Mouse (Mus musculus) limb, embryonic 11.5 days (tissue): ENCODE results near the gene Zswim2. TPM values are rescaled to one million over a fixed set of nuclear protein-coding genes. Genes with fewer than 3 reads are reported as not detected.
"Not testable (repeated sequence)": the region's sequence is repeated elsewhere in the genome, so short reads cannot be mapped to it uniquely, and the experiment has no call there.

Source experiments
- ATAC-seq: fragments of 200-750 bp; cut with Nextera tagmentation; 2 replicates; pipeline ENCODE4 v1.8.0; 2017; ENCODE audit warnings: low read depth; ENCODE audit not compliant: insufficient number of reproducible peaks, low FRiP score, low TSS enrichment
- DNase-seq: peaks from one replicate; pipeline ENCODE4 v3.0.0-alpha.2; 2015; ENCODE audit warnings: low spot score
- H3K27ac ChIP-seq: fragments of 300-500 bp; sonication (generic); replicated peaks from 2 replicates; pipeline ENCODE4 v1.5.1; 2014; ENCODE audit warnings: low read depth, mild to moderate bottlenecking, low read length
- H3K27me3 ChIP-seq: fragments of 300-500 bp; sonication (generic); 2 replicates; pipeline ENCODE4 v1.6.1; 2014; ENCODE audit warnings: mild to moderate bottlenecking, low read length, mixed read lengths; ENCODE audit not compliant: control insufficient read depth, insufficient read depth
- H3K36me3 ChIP-seq: fragments of 300-500 bp; sonication (generic); 2 replicates; pipeline ENCODE4 v1.6.1; 2014; ENCODE audit warnings: mild to moderate bottlenecking, low read length, moderate library complexity, mixed read lengths; ENCODE audit not compliant: control insufficient read depth, insufficient read depth
- H3K4me1 ChIP-seq: fragments of 300-500 bp; sonication (generic); 2 replicates; pipeline ENCODE4 v1.6.1; 2014; ENCODE audit warnings: low read length, mixed read lengths; ENCODE audit not compliant: control insufficient read depth, insufficient read depth
- H3K4me2 ChIP-seq: fragments of 300-500 bp; sonication (generic); 2 replicates; pipeline ENCODE4 v1.6.1; 2014; ENCODE audit warnings: low read depth, mild to moderate bottlenecking, moderate library complexity; ENCODE audit not compliant: severe bottlenecking
- H3K4me3 ChIP-seq: fragments of 300-500 bp; sonication (generic); 2 replicates; pipeline ENCODE4 v1.5.1; 2014; ENCODE audit warnings: low read depth, low read length
- H3K9ac ChIP-seq: fragments of 300-500 bp; sonication (generic); 2 replicates; pipeline ENCODE4 v1.6.1; 2014; ENCODE audit warnings: mild to moderate bottlenecking, low read length
- H3K9me3 ChIP-seq: fragments of 300-500 bp; sonication (generic); 2 replicates; pipeline ENCODE4 v1.6.1; 2016; ENCODE audit warnings: low read length; ENCODE audit not compliant: control insufficient read depth
- WGBS: fragments of 180-500 bp; shearing (Covaris S2); extraction: QIAGEN DNeasy Blood & Tissue Kit; methylation state at CpG from one replicate; pipeline ENCODE4 v1.1.7; 2014; 5-methylcytosine and 5-hydroxymethylcytosine counted together
- polyA plus RNA-seq: library from polyadenylated mRNA; unstranded; fragments of >200 nt; fragmentation: Nextera tagmentation; extraction: Ambion mirVana; gene quantifications from 2 replicates; pipeline ENCODE4 v1.2.1, GENCODE M21; 2014

Zswim2 gene
- not detected in 2 replicates for polyA plus RNA-seq

- Histone ChIP-seq H3K36me3 (no peaks in the 10 kb centered on the region), H3K27ac (no peak within 1 kb of the TSS), H3K9ac (no peak within 1 kb of the TSS), H3K4me3 (0 out of 2 replicates have a peak within 1 kb of the TSS, but pooled peaks have one; percentile 9), H3K4me2 (peak within 1 kb of the TSS; percentile 51; the same call in 1 of the 2 replicates), H3K27me3 (no peaks in the 10 kb centered on the region), H3K4me1 (no peaks in the 10 kb centered on the region), H3K9me3 (no peaks in the 10 kb centered on the region)
- peak; percentile 81 for DNase-seq
- peak; percentile 93 for ATAC-seq
- under 1% methylated on average over 20 of the region's 20 CpGs for WGBS
Observed at GRCm38 (mm10) chr2:83940931-83941361, at the start of gene Zswim2. Zswim2 (minus strand) TSS chr2:83941228.

- H3K36me3 ChIP-seq = not testable (repeated sequence)
Observed at GRCm38 (mm10) chr2:83990253-83990652, 49.2 kb upstream of the Zswim2 start, which contains the start of gene Gm13691. Gm13691 (plus strand) TSS chr2:83990553.

DNA sequence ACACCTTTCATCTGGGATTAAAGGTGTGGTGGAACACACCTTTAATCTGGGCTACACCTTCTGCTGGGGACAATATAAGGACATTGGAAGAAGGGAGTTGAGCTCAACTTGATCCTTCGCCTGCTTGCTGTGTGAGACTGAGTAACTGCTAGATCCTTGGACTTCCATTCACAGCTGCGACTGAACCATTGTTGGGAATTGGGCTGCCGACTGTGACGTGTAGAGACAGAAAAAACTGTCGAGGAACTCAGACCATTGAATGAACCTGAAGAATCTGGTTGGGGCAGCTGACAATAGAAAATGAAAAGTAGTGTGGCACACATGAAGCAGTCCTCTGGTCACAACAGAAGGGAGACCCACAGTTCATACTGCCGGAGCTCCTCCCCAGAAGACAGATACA, 43.4 kb upstream of the Zswim2 start, which contains the start of gene Gm13697:
Gene Gm13697, plus strand, starts transcription at position 301 of the 400 bp plus-strand sequence.
- ATAC-seq, DNase-seq, H3K9me3 ChIP-seq, H3K27me3 ChIP-seq, H3K4me2 ChIP-seq, H3K36me3 ChIP-seq, H3K4me3 ChIP-seq, H3K27ac ChIP-seq, H3K4me1 ChIP-seq, H3K9ac ChIP-seq: not testable (repeated sequence)
- WGBS = no CpG with 5 or more reads among the region's 6 CpGs

More at GRCm38 (mm10) chr2:83990253-83990652, 49.2 kb upstream of the Zswim2 start, which contains the start of gene Gm13691:
- ATAC-seq, H3K4me3 ChIP-seq, H3K27ac ChIP-seq, H3K4me1 ChIP-seq, DNase-seq, H3K27me3 ChIP-seq, H3K4me2 ChIP-seq, H3K9ac ChIP-seq, H3K9me3 ChIP-seq: not testable (repeated sequence)
- WGBS = no CpG with 5 or more reads among the region's 6 CpGs

- WGBS = no CpG with 5 or more reads among the region's 6 CpGs
- not testable (repeated sequence) for H3K4me2 ChIP-seq, H3K4me1 ChIP-seq, H3K9ac ChIP-seq, ATAC-seq, H3K9me3 ChIP-seq, H3K4me3 ChIP-seq, H3K36me3 ChIP-seq, H3K27ac ChIP-seq, DNase-seq, H3K27me3 ChIP-seq
Observed at GRCm38 (mm10) chr2:83978633-83979032, 37.6 kb upstream of the Zswim2 start, which contains the start of gene Gm13694. Gm13694 (plus strand) TSS chr2:83978933.

DNA sequence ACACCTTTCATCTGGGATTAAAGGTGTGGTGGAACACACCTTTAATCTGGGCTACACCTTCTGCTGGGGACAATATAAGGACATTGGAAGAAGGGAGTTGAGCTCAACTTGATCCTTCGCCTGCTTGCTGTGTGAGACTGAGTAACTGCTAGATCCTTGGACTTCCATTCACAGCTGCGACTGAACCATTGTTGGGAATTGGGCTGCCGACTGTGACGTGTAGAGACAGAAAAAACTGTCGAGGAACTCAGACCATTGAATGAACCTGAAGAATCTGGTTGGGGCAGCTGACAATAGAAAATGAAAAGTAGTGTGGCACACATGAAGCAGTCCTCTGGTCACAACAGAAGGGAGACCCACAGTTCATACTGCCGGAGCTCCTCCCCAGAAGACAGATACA, 31.8 kb upstream of the Zswim2 start, which contains the start of gene Gm13696:
Gene Gm13696, plus strand, starts transcription at position 301 of the 400 bp plus-strand sequence.
- H3K27me3 ChIP-seq, DNase-seq, H3K9me3 ChIP-seq, H3K36me3 ChIP-seq, H3K4me2 ChIP-seq, ATAC-seq, H3K9ac ChIP-seq, H3K4me3 ChIP-seq, H3K27ac ChIP-seq, H3K4me1 ChIP-seq: not testable (repeated sequence)
- no CpG with 5 or more reads among the region's 6 CpGs for WGBS

GRCm38 (mm10) chr2:83967013-83967412, 26.0 kb upstream of the Zswim2 start, which contains the start of gene Gm13695:
Gm13695 (plus strand) TSS chr2:83967313.
- H3K4me3 ChIP-seq, H3K27ac ChIP-seq, DNase-seq, H3K9me3 ChIP-seq, ATAC-seq, H3K27me3 ChIP-seq, H3K36me3 ChIP-seq, H3K9ac ChIP-seq, H3K4me1 ChIP-seq, H3K4me2 ChIP-seq: not testable (repeated sequence)
- no CpG with 5 or more reads among the region's 6 CpGs for WGBS

GRCm38 (mm10) chr2:83961203-83961602, 20.2 kb upstream of the Zswim2 start, which contains the start of gene Gm13693:
Gm13693 (plus strand) TSS chr2:83961503.
- WGBS = no CpG with 5 or more reads among the region's 6 CpGs
- not testable (repeated sequence) for H3K4me1 ChIP-seq, H3K36me3 ChIP-seq, DNase-seq, H3K9ac ChIP-seq, H3K27ac ChIP-seq, H3K27me3 ChIP-seq, H3K4me3 ChIP-seq, ATAC-seq, H3K4me2 ChIP-seq, H3K9me3 ChIP-seq

DNA sequence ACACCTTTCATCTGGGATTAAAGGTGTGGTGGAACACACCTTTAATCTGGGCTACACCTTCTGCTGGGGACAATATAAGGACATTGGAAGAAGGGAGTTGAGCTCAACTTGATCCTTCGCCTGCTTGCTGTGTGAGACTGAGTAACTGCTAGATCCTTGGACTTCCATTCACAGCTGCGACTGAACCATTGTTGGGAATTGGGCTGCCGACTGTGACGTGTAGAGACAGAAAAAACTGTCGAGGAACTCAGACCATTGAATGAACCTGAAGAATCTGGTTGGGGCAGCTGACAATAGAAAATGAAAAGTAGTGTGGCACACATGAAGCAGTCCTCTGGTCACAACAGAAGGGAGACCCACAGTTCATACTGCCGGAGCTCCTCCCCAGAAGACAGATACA, 14.4 kb upstream of the Zswim2 start, which contains the start of gene Gm13698:
Gene Gm13698, plus strand, starts transcription at position 301 of the 400 bp plus-strand sequence.
- not testable (repeated sequence) for H3K27me3 ChIP-seq, DNase-seq, H3K27ac ChIP-seq, ATAC-seq, H3K9me3 ChIP-seq, H3K9ac ChIP-seq, H3K4me3 ChIP-seq, H3K4me1 ChIP-seq, H3K36me3 ChIP-seq, H3K4me2 ChIP-seq
- no CpG with 5 or more reads among the region's 6 CpGs for WGBS
